Mouse (Mus musculus) E14TG2a.4 (cell line): ENCODE results near the gene Cmtm6.

Experiments
- CTCF ChIP-seq: conservative IDR thresholded peaks from 2 replicates; pipeline ENCODE4 v1.5.1; 2014; ENCODE audit warnings: low read length
- NANOG ChIP-seq: IDR thresholded peaks from 2 replicates; pipeline ENCODE4 v1.6.1; 2014; ENCODE audit warnings: borderline replicate concordance, low read length, mixed read lengths
- POU5F1 ChIP-seq: IDR thresholded peaks from 2 replicates; pipeline ENCODE4 v1.6.1; 2014; ENCODE audit warnings: low read length, borderline replicate concordance

- TF ChIP-seq CTCF (no peak), POU5F1 (no peak), NANOG (no peak)
These were observed 63.6 kb downstream of the Cmtm6 start for GRCm38 (mm10) chr9:114794491-114794890.
